In genomic region chr15:95745346-95746106, GRCm38 (mm10) we compare ENCODE assay signal across 29 mouse cellular contexts. TPM values are rescaled to one million over a fixed set of nuclear protein-coding genes. Genes with fewer than 3 reads are reported as not detected.
DNase-seq lines count a peak whose midpoint lies in the region; ATAC-seq and TF ChIP-seq lines count a peak whose summit lies in the region.
"Had no signal": no experiment of that assay in that cellular context is flagged by ENCODE, and none has a peak within 500 bp of the region (broad histone marks: within the 10 kb centered on the region; RNA-seq: fewer than 3 reads in every experiment).

No protein-coding gene starts in this region.

- H3K4me1 ChIP-seq in forebrain, embryonic 14.5 days (ENCODE audit: control insufficient read depth, insufficient read depth, low read length), result 0 out of 2 replicates have a peak, but pooled peaks cover 4% of the 10 kb centered on the region
- no peaks in the 10 kb centered on the region for H3K4me1 ChIP-seq in forebrain, embryonic 11.5 days (replicated peaks; ENCODE audit: control insufficient read depth, insufficient read depth, low read length)
- no peaks in the 10 kb centered on the region for H3K4me1 ChIP-seq in midbrain, postnatal 0 days (ENCODE audit: insufficient read depth, low read length)
- H3K4me1 ChIP-seq in midbrain, embryonic 16.5 days (ENCODE audit: control insufficient read depth, insufficient read depth, low read length), result peaks cover 2% of the 10 kb centered on the region; the same call in 1 of the 2 replicates
- peaks cover 7% of the 10 kb centered on the region for H3K4me1 ChIP-seq in forebrain, embryonic 16.5 days (replicated peaks; ENCODE audit: control insufficient read depth, insufficient read depth, low read length)
- H3K4me1 ChIP-seq in heart, embryonic 12.5 days (replicated peaks), result no peaks in the 10 kb centered on the region
- H3K4me1 ChIP-seq: hindbrain, embryonic 10.5 days; lung, embryonic 15.5 days had no signal

- H3K27ac ChIP-seq in forebrain, embryonic 14.5 days (ENCODE audit: low read depth, low read length), result peak overlapping the region; percentile 27; the same call in 1 of the 2 replicates
- H3K27ac ChIP-seq in forebrain, embryonic 11.5 days (ENCODE audit: low read depth, low read length), result no peak overlapping the region
- H3K27ac ChIP-seq in midbrain, postnatal 0 days (ENCODE audit: low read depth, low read length), result no peak overlapping the region
- no peak overlapping the region for H3K27ac ChIP-seq in midbrain, embryonic 16.5 days (ENCODE audit: low read length)
- H3K27ac ChIP-seq in forebrain, embryonic 16.5 days (ENCODE audit: low read length), result no peak overlapping the region
- no peak overlapping the region for H3K27ac ChIP-seq in heart, embryonic 12.5 days (ENCODE audit: poor library complexity, severe bottlenecking)
- H3K27ac ChIP-seq: gastrocnemius, adult 2 months; heart, embryonic 13.5 days; hindbrain, embryonic 10.5 days; intestine, embryonic 15.5 days; kidney, postnatal 0 days; limb, embryonic 13.5 days; lung, embryonic 15.5 days had no signal

- TF ChIP-seq CTCF in midbrain, postnatal 0 days (IDR thresholded peaks at IDR 0.05), result no peak

- DNase-seq in forebrain, embryonic 14.5 days (ENCODE audit: low spot score), result peak; percentile 66
- DNase-seq in forebrain, embryonic 11.5 days (ENCODE audit: low spot score), result no peak
- DNase-seq in midbrain, postnatal 0 days (ENCODE audit: low spot score), result peak; percentile 50
- DNase-seq in adrenal gland, postnatal 36 days, result no peak
- DNase-seq: cerebellum, adult 11 months; cerebellum, adult 9-10 months; cerebellum, postnatal 36 days; gastrocnemius, adult 2 months; gastrocnemius, postnatal 36 days; heart, adult 18-20 months; heart, postnatal 10 days; kidney, adult 2 months; layer of hippocampus, postnatal 36 days; lung, postnatal 36 days; right cerebral cortex, adult 18-20 months; thymus, adult 2 months; thymus, postnatal 36 days had no signal

- H3K27me3 ChIP-seq in forebrain, embryonic 14.5 days (replicated peaks; ENCODE audit: control insufficient read depth, insufficient read depth, low read length), result no peaks in the 10 kb centered on the region
- H3K27me3 ChIP-seq in forebrain, embryonic 11.5 days (ENCODE audit: control insufficient read depth, insufficient read depth, low read length), result no peaks in the 10 kb centered on the region
- H3K27me3 ChIP-seq in midbrain, postnatal 0 days (ENCODE audit: insufficient read depth, low read length), result no peaks in the 10 kb centered on the region
- H3K27me3 ChIP-seq in midbrain, embryonic 16.5 days (ENCODE audit: control insufficient read depth, insufficient read depth, low read depth, low read length), result no peaks in the 10 kb centered on the region
- H3K27me3 ChIP-seq in forebrain, embryonic 16.5 days (replicated peaks; ENCODE audit: control insufficient read depth, insufficient read depth, low read length), result no peaks in the 10 kb centered on the region
- no peaks in the 10 kb centered on the region for H3K27me3 ChIP-seq in heart, embryonic 12.5 days (replicated peaks)
- H3K27me3 ChIP-seq: heart, embryonic 13.5 days; intestine, embryonic 15.5 days; limb, embryonic 13.5 days; lung, embryonic 15.5 days had no signal

- no peak overlapping the region for H3K4me3 ChIP-seq in forebrain, embryonic 14.5 days (ENCODE audit: low read depth, low read length)
- no peak overlapping the region for H3K4me3 ChIP-seq in forebrain, embryonic 11.5 days (ENCODE audit: low read depth, low read length)
- H3K4me3 ChIP-seq in midbrain, postnatal 0 days (ENCODE audit: low read depth, low read length), result no peak overlapping the region
- H3K4me3 ChIP-seq in midbrain, embryonic 16.5 days (ENCODE audit: low read depth, low read length), result no peak overlapping the region
- no peak overlapping the region for H3K4me3 ChIP-seq in forebrain, embryonic 16.5 days (replicated peaks; ENCODE audit: low read length)
- no peak overlapping the region for H3K4me3 ChIP-seq in heart, embryonic 12.5 days
- H3K4me3 ChIP-seq: gastrocnemius, adult 2 months; heart, embryonic 13.5 days; hindbrain, embryonic 10.5 days; intestine, embryonic 15.5 days; limb, embryonic 13.5 days; lung, embryonic 15.5 days had no signal

- peak; percentile 34; the same call in 1 of the 2 replicates for ATAC-seq in forebrain, embryonic 14.5 days
- ATAC-seq in forebrain, embryonic 11.5 days (replicated peaks; ENCODE audit: low FRiP score), result no peak
- no peak for ATAC-seq in midbrain, postnatal 0 days (ENCODE audit: low FRiP score)
- no peak for ATAC-seq in midbrain, embryonic 16.5 days
- peak; percentile 72 for ATAC-seq in forebrain, embryonic 16.5 days
- no peak for ATAC-seq in heart, embryonic 12.5 days (ENCODE audit: insufficient number of reproducible peaks, low FRiP score)
- ATAC-seq: hindbrain, embryonic 16.5 days; intestine, embryonic 15.5 days had no signal

- WGBS in forebrain, embryonic 14.5 days, result 42% methylated on average over 11 of the region's 11 CpGs
- WGBS in forebrain, embryonic 11.5 days, result 63% methylated on average over 11 of the region's 11 CpGs
- WGBS in midbrain, postnatal 0 days, result 64% methylated on average over 11 of the region's 11 CpGs
- WGBS in midbrain, embryonic 16.5 days, result 64% methylated on average over 10 of the region's 11 CpGs
- 26% methylated on average over 10 of the region's 11 CpGs for WGBS in forebrain, embryonic 16.5 days
- 72% methylated on average over 11 of the region's 11 CpGs for WGBS in heart, embryonic 12.5 days

- H3K4me2 ChIP-seq in forebrain, embryonic 14.5 days (ENCODE audit: low read length), result no peak overlapping the region
- no peak overlapping the region for H3K4me2 ChIP-seq in forebrain, embryonic 11.5 days (ENCODE audit: low read depth, low read length, severe bottlenecking)
- no peak overlapping the region for H3K4me2 ChIP-seq in midbrain, postnatal 0 days (ENCODE audit: low read depth, low read length, poor library complexity, severe bottlenecking)
- no peak overlapping the region for H3K4me2 ChIP-seq in midbrain, embryonic 16.5 days (ENCODE audit: low read length)
- H3K4me2 ChIP-seq in forebrain, embryonic 16.5 days (ENCODE audit: low read length), result no peak overlapping the region
- H3K4me2 ChIP-seq in heart, embryonic 12.5 days, result no peak overlapping the region
- H3K4me2 ChIP-seq: heart, embryonic 13.5 days; intestine, embryonic 15.5 days; limb, embryonic 13.5 days; liver, embryonic 11.5 days; lung, embryonic 15.5 days; midbrain, embryonic 11.5 days had no signal

- H3K9ac ChIP-seq in forebrain, embryonic 14.5 days (ENCODE audit: low read length), result no peak overlapping the region
- H3K9ac ChIP-seq in forebrain, embryonic 11.5 days (ENCODE audit: low read length), result no peak overlapping the region
- H3K9ac ChIP-seq in midbrain, postnatal 0 days (replicated peaks; ENCODE audit: low read length, poor library complexity, severe bottlenecking), result no peak overlapping the region
- no peak overlapping the region for H3K9ac ChIP-seq in midbrain, embryonic 16.5 days (ENCODE audit: low read depth, low read length)
- no peak overlapping the region for H3K9ac ChIP-seq in forebrain, embryonic 16.5 days (replicated peaks; ENCODE audit: low read depth, low read length)
- no peak overlapping the region for H3K9ac ChIP-seq in heart, embryonic 12.5 days
- H3K9ac ChIP-seq: heart, embryonic 13.5 days; intestine, embryonic 15.5 days; limb, embryonic 13.5 days; lung, embryonic 15.5 days had no signal

- H3K9me3 ChIP-seq in forebrain, embryonic 14.5 days (replicated peaks; ENCODE audit: control insufficient read depth, low read length), result no peaks in the 10 kb centered on the region
- no peaks in the 10 kb centered on the region for H3K9me3 ChIP-seq in forebrain, embryonic 11.5 days (ENCODE audit: control insufficient read depth, low read length)
- no peaks in the 10 kb centered on the region for H3K9me3 ChIP-seq in midbrain, postnatal 0 days (ENCODE audit: low read length)
- H3K9me3 ChIP-seq in midbrain, embryonic 16.5 days (replicated peaks; ENCODE audit: control insufficient read depth, low read length, poor library complexity, severe bottlenecking), result no peaks in the 10 kb centered on the region
- no peaks in the 10 kb centered on the region for H3K9me3 ChIP-seq in forebrain, embryonic 16.5 days (ENCODE audit: control insufficient read depth, low read length)
- H3K9me3 ChIP-seq in heart, embryonic 12.5 days (replicated peaks), result no peaks in the 10 kb centered on the region
- H3K9me3 ChIP-seq: heart, embryonic 13.5 days; hindbrain, embryonic 10.5 days; intestine, embryonic 15.5 days; limb, embryonic 13.5 days; lung, embryonic 15.5 days had no signal

- H3K36me3 ChIP-seq in forebrain, embryonic 14.5 days (ENCODE audit: control insufficient read depth, insufficient read depth, low read length), result no peaks in the 10 kb centered on the region
- no peaks in the 10 kb centered on the region for H3K36me3 ChIP-seq in forebrain, embryonic 11.5 days (ENCODE audit: control insufficient read depth, insufficient read depth, low read length)
- H3K36me3 ChIP-seq in midbrain, postnatal 0 days (ENCODE audit: insufficient read depth, low read length), result no peaks in the 10 kb centered on the region
- no peaks in the 10 kb centered on the region for H3K36me3 ChIP-seq in midbrain, embryonic 16.5 days (ENCODE audit: control insufficient read depth, insufficient read depth, low read length)
- H3K36me3 ChIP-seq in forebrain, embryonic 16.5 days (ENCODE audit: control insufficient read depth, insufficient read depth), result no peaks in the 10 kb centered on the region
- H3K36me3 ChIP-seq in heart, embryonic 12.5 days, result no peaks in the 10 kb centered on the region
- H3K36me3 ChIP-seq: heart, embryonic 13.5 days; hindbrain, embryonic 10.5 days; intestine, embryonic 15.5 days; limb, embryonic 13.5 days; lung, embryonic 15.5 days had no signal

RNA-seq across cellular contexts. Expression of gene Ano6, which starts 45.1 kb away (rescaled TPM):
- polyA plus RNA-seq in forebrain, embryonic 14.5 days (2014; fragmentation: Nextera tagmentation; extraction: Ambion mirVana), result 14.6 and 20.1 TPM in 2 replicates
- 38.0 and 40.3 TPM in 2 replicates for polyA plus RNA-seq in forebrain, embryonic 11.5 days (2014; fragmentation: Nextera tagmentation; extraction: Ambion mirVana)
- 35.0 and 36.3 TPM in 2 replicates for total RNA-seq in midbrain, postnatal 0 days (2014; rRNA removed)
- polyA plus RNA-seq in midbrain, postnatal 0 days (2015; fragmentation: Nextera tagmentation; extraction: Ambion mirVana), result 19.0 and 19.9 TPM in 2 replicates
- polyA plus RNA-seq in midbrain, embryonic 16.5 days (2015; fragmentation: Nextera tagmentation; extraction: Ambion mirVana), result 24.6 and 28.2 TPM in 2 replicates
- 22.7 and 24.6 TPM in 2 replicates for polyA plus RNA-seq in forebrain, embryonic 16.5 days (2015; fragmentation: Nextera tagmentation; extraction: Ambion mirVana)
- total RNA-seq in adrenal gland, postnatal 36 days (2021), result 10 to 100 TPM; 68.0 to 73.7 TPM
- 45.7 and 49.5 TPM in 2 replicates for polyA plus RNA-seq in heart, embryonic 12.5 days (2016; fragmentation: Nextera tagmentation; extraction: Ambion mirVana)

Comparison
In these comparisons a context has a peak if more than half of its experiments do, and no peak if none do; other contexts are left out.
1. ATAC-seq: peak in forebrain, embryonic 14.5 days (single experiment) and forebrain, embryonic 16.5 days (single experiment); none in forebrain, embryonic 11.5 days (single experiment), midbrain, postnatal 0 days (single experiment), midbrain, embryonic 16.5 days (single experiment) and heart, embryonic 12.5 days (single experiment).
2. DNase-seq: peak in forebrain, embryonic 14.5 days (single experiment) and midbrain, postnatal 0 days (single experiment); none in forebrain, embryonic 11.5 days (single experiment) and adrenal gland, postnatal 36 days (0 of 2).